Mouse (Mus musculus): ENCODE results near the gene Fmo5. TPM values are rescaled to one million over a fixed set of nuclear protein-coding genes. Genes with fewer than 3 reads are reported as not detected.

Gene Fmo5
- polyA plus RNA-seq, 1 experiment: 3.0 TPM

DNA sequence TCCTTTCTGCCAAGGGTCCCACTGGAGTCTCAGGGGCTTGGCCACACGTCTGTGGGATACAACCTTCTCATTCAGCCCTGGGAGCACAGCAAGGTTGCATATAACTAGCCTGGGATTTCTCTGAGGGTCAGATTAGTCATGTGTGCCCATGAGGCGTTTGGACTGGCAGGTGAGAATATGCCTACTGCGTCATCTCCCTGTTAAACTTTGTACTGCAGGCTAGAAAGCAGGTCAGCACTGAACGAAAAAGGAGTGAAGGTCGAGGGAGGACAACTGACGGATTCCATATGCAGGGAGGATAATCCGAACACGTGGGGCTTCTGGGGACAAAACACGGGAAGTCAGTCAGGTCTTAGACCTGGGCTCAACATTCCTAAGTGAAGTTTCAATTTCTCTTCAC lies 68.7 kb downstream of the Fmo5 start:
- 80% methylated on average over 9 of the region's 9 CpGs for WGBS
- no peaks in the 10 kb centered on the region for H3K27me3 ChIP-seq (ENCODE audit: control insufficient read depth, insufficient read depth, low read length)
- H3K4me3 ChIP-seq (ENCODE audit: extremely low read depth, insufficient read depth, insufficient read length): no peak overlapping the region
- H3K4me1 ChIP-seq (ENCODE audit: control insufficient read depth, insufficient read depth, insufficient read length): no peaks in the 10 kb centered on the region
- no peak for DNase-seq (ENCODE audit: low read depth in 1 of 2, low spot score in 2 of 2)
- H3K36me3 ChIP-seq (ENCODE audit: control insufficient read depth, insufficient read depth, low read length): no peaks in the 10 kb centered on the region
- TF ChIP-seq CTCF (IDR thresholded peaks at IDR 0.05; ENCODE audit: extremely low read depth, insufficient read depth, insufficient read length, insufficient replicate concordance) (no peak), POLR2A (IDR thresholded peaks at IDR 0.05; ENCODE audit: low read depth, low read length) (no peak)
- H3K27ac ChIP-seq (ENCODE audit: insufficient read depth, low read length): no peak overlapping the region

DNA sequence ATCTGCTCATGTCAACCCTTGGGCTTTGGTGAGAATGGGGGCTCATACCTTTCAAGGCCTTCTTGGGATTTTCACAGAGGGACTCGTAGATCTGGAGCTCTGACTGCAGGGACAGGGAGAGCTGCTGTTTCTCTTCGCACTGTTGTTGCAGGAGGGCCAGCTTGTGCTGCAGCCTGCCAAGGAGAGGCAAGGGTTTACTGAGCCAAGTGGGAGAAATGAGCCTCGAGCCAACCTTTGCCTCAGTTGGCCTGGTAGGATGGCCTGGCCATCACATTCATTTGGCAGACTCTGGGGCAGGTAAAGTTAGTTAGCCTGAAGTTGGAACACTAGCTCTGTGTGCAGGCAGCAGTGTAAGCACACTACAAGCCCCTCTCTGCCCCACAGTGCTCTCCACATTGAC lies 70.5 kb downstream of the Fmo5 start:
- Histone ChIP-seq H3K27ac (ENCODE audit: insufficient read depth, low read length) (no peak overlapping the region), H3K36me3 (ENCODE audit: control insufficient read depth, insufficient read depth, low read length) (no peaks in the 10 kb centered on the region), H3K4me3 (ENCODE audit: extremely low read depth, insufficient read depth, insufficient read length) (no peak overlapping the region), H3K27me3 (ENCODE audit: control insufficient read depth, insufficient read depth, low read length) (no peaks in the 10 kb centered on the region), H3K4me1 (ENCODE audit: control insufficient read depth, insufficient read depth, insufficient read length) (no peaks in the 10 kb centered on the region)
- TF ChIP-seq CTCF (IDR thresholded peaks at IDR 0.05; ENCODE audit: extremely low read depth, insufficient read depth, insufficient read length, insufficient replicate concordance) (no peak), POLR2A (IDR thresholded peaks at IDR 0.05; ENCODE audit: low read depth, low read length) (no peak)
- 80% methylated on average over 3 of the region's 3 CpGs for WGBS
- DNase-seq (ENCODE audit: low read depth in 1 of 2, low spot score in 2 of 2): no peak

DNA sequence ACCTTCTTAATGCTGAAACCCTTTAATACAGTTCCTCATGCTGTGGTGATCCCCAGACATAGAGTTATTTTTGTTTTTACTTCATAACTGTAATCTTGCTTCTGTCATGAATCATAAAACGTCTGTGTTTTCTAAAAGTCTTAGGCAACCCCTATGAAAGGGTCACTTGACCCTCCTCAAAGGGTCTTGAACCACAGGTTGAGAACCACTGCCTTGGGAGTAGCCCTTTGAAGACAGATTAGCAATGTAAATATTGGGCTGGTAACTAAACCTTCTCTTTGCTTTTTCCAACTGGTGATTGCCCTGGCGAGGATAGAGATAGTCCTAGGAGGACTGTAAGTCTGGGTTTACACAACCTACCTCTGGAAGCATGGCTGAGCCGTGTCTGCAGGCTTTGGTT lies 72.6 kb downstream of the Fmo5 start:
- Histone ChIP-seq H3K36me3 (ENCODE audit: control insufficient read depth, insufficient read depth, low read length) (no peaks in the 10 kb centered on the region), H3K27me3 (ENCODE audit: control insufficient read depth, insufficient read depth, low read length) (no peaks in the 10 kb centered on the region), H3K4me1 (ENCODE audit: control insufficient read depth, insufficient read depth, insufficient read length) (no peaks in the 10 kb centered on the region), H3K27ac (ENCODE audit: insufficient read depth, low read length) (no peak overlapping the region), H3K4me3 (ENCODE audit: extremely low read depth, insufficient read depth, insufficient read length) (no peak overlapping the region)
- WGBS: 73% methylated on average over 3 of the region's 3 CpGs
- no peak for TF ChIP-seq CTCF (IDR thresholded peaks at IDR 0.05; ENCODE audit: extremely low read depth, insufficient read depth, insufficient read length, insufficient replicate concordance)
- no peak for DNase-seq (ENCODE audit: low read depth in 1 of 2, low spot score in 2 of 2)

DNA sequence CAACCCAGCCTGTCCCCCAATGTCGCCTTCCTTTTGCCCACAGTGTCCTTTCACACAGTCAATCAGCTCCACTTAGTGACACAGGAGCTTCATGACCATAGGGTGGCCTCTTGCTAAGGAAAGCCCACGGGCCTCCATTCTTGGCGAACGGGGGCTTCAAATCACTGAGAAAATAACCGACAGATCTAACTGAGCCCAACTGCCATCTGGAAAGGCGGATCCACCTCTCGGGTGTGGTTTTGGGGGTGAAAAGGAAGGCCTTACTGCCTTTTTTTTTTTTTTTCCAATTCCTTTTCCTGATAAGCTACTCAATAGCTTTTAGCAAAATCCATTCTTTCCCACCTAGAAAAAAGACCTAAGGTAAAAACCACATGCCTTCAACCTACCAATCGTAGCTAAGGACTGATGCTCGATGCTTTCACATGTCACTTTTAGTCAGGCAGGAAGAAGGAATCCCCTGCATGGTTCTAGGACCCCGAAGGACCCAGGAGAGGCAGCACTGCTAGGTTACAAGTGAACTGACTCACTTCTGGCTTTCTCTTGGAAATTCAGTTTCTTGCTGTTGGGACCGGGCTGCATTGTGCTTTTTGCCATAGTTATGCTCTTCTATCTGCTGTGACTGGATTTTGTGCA lies 74.0 kb downstream of the Fmo5 start:
- no peak overlapping the region for H3K4me3 ChIP-seq (ENCODE audit: extremely low read depth, insufficient read depth, insufficient read length)
- no peaks in the 10 kb centered on the region for H3K27me3 ChIP-seq (ENCODE audit: control insufficient read depth, insufficient read depth, low read length)
- DNase-seq (ENCODE audit: low read depth in 1 of 2, low spot score in 2 of 2): no peak
- 88% methylated on average over 11 of the region's 11 CpGs for WGBS
- TF ChIP-seq CTCF (IDR thresholded peaks at IDR 0.05; ENCODE audit: extremely low read depth, insufficient read depth, insufficient read length, insufficient replicate concordance) (no peak), POLR2A (IDR thresholded peaks at IDR 0.05; ENCODE audit: low read depth, low read length) (no peak)
- no peaks in the 10 kb centered on the region for H3K4me1 ChIP-seq (ENCODE audit: control insufficient read depth, insufficient read depth, insufficient read length)
- H3K27ac ChIP-seq (ENCODE audit: insufficient read depth, low read length): no peak overlapping the region
- H3K36me3 ChIP-seq (ENCODE audit: control insufficient read depth, insufficient read depth, low read length): no peaks in the 10 kb centered on the region

Other genes starting within 250 kb of the Fmo5 start
- gene Olfr1402, start 206.8 kb upstream of the Fmo5 start, polyA plus RNA-seq (2012; rRNA removed): not detected in 2 replicates
- 5.2 and 5.7 TPM in 2 replicates for gene Chd1l, start 18.6 kb upstream of the Fmo5 start, polyA plus RNA-seq (2012; rRNA removed)
- gene Prkab2, start 29.4 kb downstream of the Fmo5 start, polyA plus RNA-seq (2012; rRNA removed): 4.2 and 4.9 TPM in 2 replicates
- gene Gm17651, start 45.9 kb downstream of the Fmo5 start, polyA plus RNA-seq (2012; rRNA removed): not detected in 2 replicates

All from spleen, adult 2 months (tissue).